Mouse (Mus musculus) intestine, postnatal 0 days (tissue): ENCODE results near the gene Arhgap17. TPM values are rescaled to one million over a fixed set of nuclear protein-coding genes. Genes with fewer than 3 reads are reported as not detected.

Source experiments
- ATAC-seq: fragments of 200-750 bp; cut with Nextera tagmentation; 2 replicates; pipeline ENCODE4 v1.8.0; 2017; ENCODE audit warnings: mild to moderate bottlenecking, moderate TSS enrichment, moderate library complexity
- H3K27ac ChIP-seq: fragments of 300-500 bp; sonication (generic); 2 replicates; pipeline ENCODE4 v1.5.1; 2014; ENCODE audit warnings: mild to moderate bottlenecking, low read depth, low read length, moderate library complexity
- H3K27me3 ChIP-seq: fragments of 300-500 bp; sonication (generic); replicated peaks from 2 replicates; pipeline ENCODE4 v1.6.1; 2014; ENCODE audit warnings: low read length, mixed read lengths; ENCODE audit not compliant: control insufficient read depth, insufficient read depth
- H3K36me3 ChIP-seq: fragments of 300-500 bp; sonication (generic); 2 replicates; pipeline ENCODE4 v1.6.1; 2014; ENCODE audit warnings: mild to moderate bottlenecking, moderate library complexity; ENCODE audit not compliant: control insufficient read depth, insufficient read depth
- H3K4me1 ChIP-seq: fragments of 300-500 bp; sonication (generic); replicated peaks from 2 replicates; pipeline ENCODE4 v1.6.1; 2014; ENCODE audit warnings: antibody characterized with exemption, low read length, mixed read lengths; ENCODE audit not compliant: control insufficient read depth, insufficient read depth
- H3K4me2 ChIP-seq: fragments of 300-500 bp; sonication (generic); replicated peaks from 2 replicates; pipeline ENCODE4 v1.6.1; 2014; ENCODE audit warnings: low read depth, mild to moderate bottlenecking, moderate library complexity
- H3K4me3 ChIP-seq: fragments of 300-500 bp; sonication (generic); 2 replicates; pipeline ENCODE4 v1.5.1; 2014; ENCODE audit warnings: low read depth, low read length
- H3K9ac ChIP-seq: fragments of 300-500 bp; sonication (generic); 2 replicates; pipeline ENCODE4 v1.6.1; 2014; ENCODE audit warnings: mild to moderate bottlenecking, low read depth, low read length
- H3K9me3 ChIP-seq: fragments of 300-500 bp; sonication (generic); 2 replicates; pipeline ENCODE4 v1.6.1; 2016; ENCODE audit warnings: mixed run types; ENCODE audit not compliant: control insufficient read depth
- CTCF ChIP-seq: sonication (generic); IDR thresholded peaks from 2 replicates; pipeline ENCODE4 v1.5.1; 2016; ENCODE audit warnings: low read depth, mild to moderate bottlenecking, control low read depth, antibody characterized with exemption, moderate library complexity
- WGBS: fragments of 180-500 bp; shearing (Covaris S2); extraction: QIAGEN DNeasy Blood & Tissue Kit; methylation state at CpG from one replicate; pipeline ENCODE4 v1.1.7; 2014; 5-methylcytosine and 5-hydroxymethylcytosine counted together
- polyA plus RNA-seq: library from polyadenylated mRNA; unstranded; fragments of >200 nt; fragmentation: Nextera tagmentation; extraction: Ambion mirVana; gene quantifications from 2 replicates; pipeline ENCODE4 v1.2.1, GENCODE M21; 2015

Arhgap17 gene
- polyA plus RNA-seq, 1 experiment from 2014 or later, result 18.0 TPM

- 4% methylated on average over 41 of the region's 41 CpGs for WGBS
- H3K4me2 ChIP-seq, result peak overlapping the region; percentile 90
Observed at GRCm38 (mm10) chr7:123377443-123378400, 8.0 kb upstream of the Arhgap17 start.

GRCm38 (mm10) chr7:123371501-123371900 is 1.8 kb upstream of the Arhgap17 start:
- 70% methylated on average over 3 of the region's 3 CpGs for WGBS
- Histone ChIP-seq H3K4me3 (no peak overlapping the region), H3K9me3 (no peaks in the 10 kb centered on the region), H3K4me2 (no peak overlapping the region), H3K36me3 (no peaks in the 10 kb centered on the region), H3K27me3 (no peaks in the 10 kb centered on the region), H3K4me1 (peaks cover 10% of the 10 kb centered on the region; the same call in 1 of the 2 replicates), H3K9ac (no peak overlapping the region), H3K27ac (no peak overlapping the region)
- ATAC-seq, result no peak
- TF ChIP-seq CTCF, result peak; percentile 51

More at GRCm38 (mm10) chr7:123377443-123378400, 8.0 kb upstream of the Arhgap17 start:
- Histone ChIP-seq H3K4me3 (peak overlapping the region; percentile 76), H3K36me3 (no peaks in the 10 kb centered on the region), H3K9ac (peak overlapping the region; percentile 79), H3K27me3 (no peaks in the 10 kb centered on the region), H3K27ac (peak overlapping the region; percentile 11; the same call in 1 of the 2 replicates), H3K9me3 (no peaks in the 10 kb centered on the region), H3K4me1 (peaks cover 6% of the 10 kb centered on the region; the same call in 1 of the 2 replicates)
- ATAC-seq, result peak; percentile 98
- TF ChIP-seq CTCF, result peak; percentile 26; the same call in 1 of the 2 replicates

GRCm38 (mm10) chr7:123370700-123371099 is 985 bp upstream of the Arhgap17 start:
- ATAC-seq, result no peak
- Histone ChIP-seq H3K9me3 (no peaks in the 10 kb centered on the region), H3K4me2 (peak overlapping the region; percentile 92), H3K9ac (peak overlapping the region; percentile 90), H3K36me3 (no peaks in the 10 kb centered on the region), H3K4me1 (peaks cover 15% of the 10 kb centered on the region), H3K4me3 (peak overlapping the region; percentile 90), H3K27ac (peak overlapping the region; percentile 92), H3K27me3 (no peaks in the 10 kb centered on the region)
- TF ChIP-seq CTCF, result no peak
- 50% methylated on average over 9 of the region's 9 CpGs for WGBS

GRCm38 (mm10) chr7:123368778-123369746 is 653 bp downstream of the Arhgap17 start:
- TF ChIP-seq CTCF, result peak; percentile 23; the same call in 1 of the 2 replicates

DNA sequence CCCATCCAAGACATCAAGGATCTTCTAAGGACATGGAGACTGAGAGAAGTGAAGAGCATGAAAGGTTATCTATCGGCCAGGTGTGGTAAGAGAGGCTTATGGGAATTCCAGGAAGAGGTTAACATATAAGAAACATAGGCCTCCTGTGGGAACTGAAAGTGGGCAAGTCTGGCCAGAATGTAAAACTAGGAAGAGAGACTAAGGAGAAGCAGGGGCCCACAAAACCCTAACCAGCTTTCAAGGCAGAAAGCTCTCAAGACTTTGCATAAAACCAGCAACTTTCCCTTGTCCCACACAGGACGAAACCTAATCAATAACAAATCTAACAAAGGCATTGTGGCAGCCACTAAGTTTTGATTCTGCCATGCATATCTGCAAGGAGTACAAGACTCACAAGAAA is 1.5 kb downstream of the Arhgap17 start:
- H3K9ac ChIP-seq, result no peak overlapping the region
- TF ChIP-seq CTCF, result no peak
- no peaks in the 10 kb centered on the region for H3K9me3 ChIP-seq
- H3K27me3 ChIP-seq, result no peaks in the 10 kb centered on the region
- 41% methylated on average over 2 of the region's 2 CpGs for WGBS
- peak overlapping the region; percentile 35; the same call in 1 of the 2 replicates for H3K27ac ChIP-seq
- peak overlapping the region; percentile 90 for H3K4me3 ChIP-seq
- H3K4me2 ChIP-seq, result peak overlapping the region; percentile 92
- ATAC-seq, result no peak
- H3K4me1 ChIP-seq, result peaks cover 15% of the 10 kb centered on the region
- no peaks in the 10 kb centered on the region for H3K36me3 ChIP-seq

More at GRCm38 (mm10) chr7:123368778-123369746, 653 bp downstream of the Arhgap17 start:
- peak overlapping the region; percentile 90 for H3K4me3 ChIP-seq
- H3K9me3 ChIP-seq, result no peaks in the 10 kb centered on the region
- peak; percentile 19 for ATAC-seq
- no peaks in the 10 kb centered on the region for H3K27me3 ChIP-seq
- H3K36me3 ChIP-seq, result no peaks in the 10 kb centered on the region
- peak overlapping the region; percentile 90 for H3K9ac ChIP-seq
- H3K4me2 ChIP-seq, result peak overlapping the region; percentile 92
- H3K4me1 ChIP-seq, result peaks cover 15% of the 10 kb centered on the region
- WGBS, result 1% methylated on average over 42 of the region's 51 CpGs
- peak overlapping the region; percentile 92 for H3K27ac ChIP-seq
